8 mouse cellular contexts compared by ENCODE assay signal in the genomic region with DNA sequence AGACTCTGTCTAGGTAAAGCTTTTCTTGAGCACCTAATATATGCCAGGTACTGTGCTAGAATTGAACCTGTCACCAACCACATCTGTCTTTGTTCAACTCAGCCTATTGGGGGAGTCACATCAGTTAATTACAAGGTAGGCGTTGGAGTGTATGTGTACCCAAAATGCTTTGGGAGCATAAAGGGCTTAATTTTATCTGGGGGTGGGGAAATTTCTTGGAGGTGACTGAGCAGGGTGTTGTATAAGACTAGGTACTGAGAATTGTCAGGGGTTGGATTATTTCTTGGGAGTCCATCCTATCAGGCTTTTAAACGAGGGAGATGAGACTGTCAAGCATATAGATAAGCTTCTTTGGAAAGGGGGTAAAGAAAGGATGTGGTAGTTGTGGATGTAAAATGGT. TPM values are rescaled to one million over a fixed set of nuclear protein-coding genes. Genes with fewer than 3 reads are reported as not detected.
DNase-seq lines count a peak whose midpoint lies in the region; ATAC-seq and TF ChIP-seq lines count a peak whose summit lies in the region.

No protein-coding gene starts in this region.

- TF ChIP-seq POLR2A in cortical plate, adult 2 months (IDR thresholded peaks at IDR 0.05; ENCODE audit: extremely low read depth, insufficient read depth, low read length): no peak

- 30% methylated on average over 2 of the region's 2 CpGs for WGBS in kidney, embryonic 16.5 days
- 22% methylated on average over 2 of the region's 2 CpGs for WGBS in hindbrain, embryonic 16.5 days
- 11% methylated on average over 2 of the region's 2 CpGs for WGBS in midbrain, embryonic 15.5 days

- 0 out of 2 replicates have a peak, but pooled peaks cover 6% of the 10 kb centered on the region for H3K36me3 ChIP-seq in kidney, embryonic 16.5 days (ENCODE audit: insufficient read depth, low read length)
- H3K36me3 ChIP-seq in hindbrain, embryonic 16.5 days (ENCODE audit: control insufficient read depth, insufficient read depth, low read length): no peaks in the 10 kb centered on the region
- H3K36me3 ChIP-seq in midbrain, embryonic 15.5 days (replicated peaks): 0 out of 2 replicates have a peak, but pooled peaks cover 3% of the 10 kb centered on the region

- H3K9me3 ChIP-seq in kidney, embryonic 16.5 days (ENCODE audit: low read length): no peaks in the 10 kb centered on the region
- H3K9me3 ChIP-seq in hindbrain, embryonic 16.5 days (ENCODE audit: control insufficient read depth, low read length): no peaks in the 10 kb centered on the region
- no peaks in the 10 kb centered on the region for H3K9me3 ChIP-seq in midbrain, embryonic 15.5 days

- TF ChIP-seq CTCF in cortical plate, adult 2 months (IDR thresholded peaks at IDR 0.05; ENCODE audit: extremely low read depth, insufficient read depth, low read length): no peak

- H3K27ac ChIP-seq in kidney, embryonic 16.5 days (ENCODE audit: low read length): 0 out of 2 replicates have a peak overlapping the region, but pooled peaks have one; percentile 43
- H3K27ac ChIP-seq in cortical plate, adult 2 months (ENCODE audit: insufficient read depth, low read length): no peak overlapping the region
- H3K27ac ChIP-seq in hindbrain, embryonic 16.5 days (ENCODE audit: low read depth, low read length): no peak overlapping the region
- H3K27ac ChIP-seq in midbrain, embryonic 15.5 days: no peak overlapping the region

- no peak for DNase-seq in kidney, postnatal 36 days
- DNase-seq in left cerebral cortex, postnatal 36 days (ENCODE audit: low spot score in 2 of 2): no peak
- DNase-seq in ovary, postnatal 14 days (ENCODE audit: low spot score): no peak
- no peak for DNase-seq in lung, postnatal 14 days

- ATAC-seq in kidney, embryonic 16.5 days (ENCODE audit: low FRiP score, low TSS enrichment): no peak
- ATAC-seq in hindbrain, embryonic 16.5 days: no peak
- no peak for ATAC-seq in midbrain, embryonic 15.5 days (replicated peaks)

- peak overlapping the region; percentile 78 for H3K4me2 ChIP-seq in kidney, embryonic 16.5 days (replicated peaks; ENCODE audit: low read depth, low read length)
- H3K4me2 ChIP-seq in hindbrain, embryonic 16.5 days (ENCODE audit: low read length): peak overlapping the region; percentile 73
- peak overlapping the region; percentile 59 for H3K4me2 ChIP-seq in midbrain, embryonic 15.5 days

- intact Hi-C loops in left cerebral cortex, postnatal 36 days (cut with DNase I): loop anchor here (5.0 kb wide), 1 partner anchor 69 kb away; no protein-coding TSS in a partner anchor

- H3K4me3 ChIP-seq in kidney, embryonic 16.5 days (ENCODE audit: low read length): peak overlapping the region; percentile 93
- H3K4me3 ChIP-seq in cortical plate, adult 2 months (ENCODE audit: insufficient read depth, low read length): peak overlapping the region; percentile 54; the same call in 1 of the 2 replicates
- peak overlapping the region; percentile 99 for H3K4me3 ChIP-seq in hindbrain, embryonic 16.5 days (ENCODE audit: low read length)
- H3K4me3 ChIP-seq in midbrain, embryonic 15.5 days: peak overlapping the region; percentile 83

- peak overlapping the region; percentile 64; the same call in 1 of the 2 replicates for H3K9ac ChIP-seq in kidney, embryonic 16.5 days (replicated peaks; ENCODE audit: low read length)
- no peak overlapping the region for H3K9ac ChIP-seq in hindbrain, embryonic 16.5 days (ENCODE audit: low read depth, low read length)
- peak overlapping the region; percentile 96 for H3K9ac ChIP-seq in midbrain, embryonic 15.5 days

- H3K27me3 ChIP-seq in kidney, embryonic 16.5 days (ENCODE audit: insufficient read depth, low read length): no peaks in the 10 kb centered on the region
- no peaks in the 10 kb centered on the region for H3K27me3 ChIP-seq in hindbrain, embryonic 16.5 days (replicated peaks; ENCODE audit: control insufficient read depth, insufficient read depth, low read length)
- no peaks in the 10 kb centered on the region for H3K27me3 ChIP-seq in midbrain, embryonic 15.5 days (replicated peaks)

- H3K4me1 ChIP-seq in kidney, embryonic 16.5 days (ENCODE audit: insufficient read depth, low read length): peaks cover 24% of the 10 kb centered on the region
- H3K4me1 ChIP-seq in cortical plate, adult 2 months (ENCODE audit: control insufficient read depth, insufficient read depth, low read length): peaks cover 4% of the 10 kb centered on the region
- H3K4me1 ChIP-seq in hindbrain, embryonic 16.5 days (ENCODE audit: control insufficient read depth, insufficient read depth, low read depth, low read length): peaks cover 24% of the 10 kb centered on the region
- H3K4me1 ChIP-seq in midbrain, embryonic 15.5 days: peaks cover 32% of the 10 kb centered on the region

RNA-seq across cellular contexts. Expression of a gene that starts 2.4 kb away (rescaled TPM):
- polyA plus RNA-seq in kidney, embryonic 16.5 days (2015; fragmentation: Nextera tagmentation; extraction: Ambion mirVana): 67.7 and 89.9 TPM in 2 replicates
- 26.4 and 27.8 TPM in 2 replicates for polyA plus RNA-seq in cortical plate, adult 2 months (2012; rRNA removed)
- polyA plus RNA-seq in hindbrain, embryonic 16.5 days (2015; fragmentation: Nextera tagmentation; extraction: Ambion mirVana): 55.7 and 58.3 TPM in 2 replicates
- polyA plus RNA-seq in midbrain, embryonic 15.5 days (2015; fragmentation: Nextera tagmentation; extraction: Ambion mirVana): 75.2 and 81.1 TPM in 2 replicates
- 10 to 100 TPM; 66.5 to 87.4 TPM for total RNA-seq in left cerebral cortex, postnatal 36 days (2021)
